Mouse (Mus musculus): ENCODE data around the gene Ncoa3. TPM values are rescaled to one million over a fixed set of nuclear protein-coding genes. Genes with fewer than 3 reads are reported as not detected.

The Ncoa3 gene
- total RNA-seq, 2 experiments from 2014 or later: 29.7 to 34.3 TPM

DNA sequence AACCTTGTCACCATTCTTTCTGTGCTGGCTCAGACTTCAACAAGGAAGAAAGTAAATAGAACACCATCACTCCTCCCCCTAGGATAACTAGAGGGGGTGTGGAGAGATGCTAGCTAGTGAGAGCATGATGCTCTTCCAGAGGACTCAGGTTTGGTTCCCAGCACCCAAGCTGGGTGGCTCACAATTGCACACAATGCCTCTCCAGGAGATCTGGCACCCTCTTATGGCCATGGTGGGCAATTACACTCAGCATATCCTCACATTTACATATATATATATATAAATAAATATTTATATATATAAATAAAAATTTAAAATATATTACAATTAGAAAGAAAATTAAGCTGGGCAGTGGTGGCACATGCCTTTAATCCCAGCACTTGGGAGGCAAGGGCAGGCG is 104.4 kb downstream of the Ncoa3 start:
- DNase-seq (ENCODE audit: extremely low spot score in 1 of 2, low spot score in 1 of 2): no peak

DNA sequence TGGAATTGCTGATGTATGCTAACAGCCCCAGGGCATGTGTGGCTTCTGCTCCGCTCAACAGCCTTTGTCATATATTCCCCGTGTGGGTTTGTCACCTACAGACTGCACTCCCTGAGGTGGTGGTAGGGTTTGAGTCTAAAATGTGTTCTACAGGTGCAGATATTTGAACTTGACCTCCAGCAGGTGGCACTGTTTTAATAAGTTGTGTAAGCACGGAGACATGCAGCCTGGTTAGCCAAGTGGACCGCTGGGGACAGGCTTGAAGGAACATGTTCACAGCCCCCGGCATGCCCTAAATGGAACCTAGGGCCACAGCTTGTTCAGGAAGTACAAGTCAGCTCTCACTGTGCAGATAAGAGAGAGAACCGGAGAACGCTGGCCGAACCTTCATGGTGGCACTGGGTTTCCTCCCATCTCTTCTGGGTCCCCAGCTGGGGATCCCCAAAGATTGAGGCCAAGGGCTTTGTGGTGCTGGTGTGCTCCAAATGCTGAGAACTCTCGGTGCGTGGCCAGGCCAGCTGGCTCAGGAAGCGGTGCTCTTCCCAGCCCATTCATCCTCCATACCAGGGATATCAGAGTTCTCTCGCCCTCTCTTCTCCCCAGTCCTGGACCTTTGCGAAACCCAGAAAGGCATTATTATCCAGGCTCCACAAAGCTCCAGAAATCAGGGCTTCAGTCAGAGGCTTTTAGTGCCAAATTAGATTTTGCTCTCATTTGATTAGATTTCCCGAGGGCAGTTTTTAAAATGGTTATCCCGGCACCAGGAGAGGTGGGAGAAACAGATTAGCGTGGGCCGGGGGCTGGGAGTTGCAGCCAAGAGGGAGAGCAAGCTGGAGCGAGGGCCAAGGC is 105.2 kb downstream of the Ncoa3 start:
- DNase-seq (ENCODE audit: extremely low spot score in 1 of 2, low spot score in 1 of 2): no peak

DNA sequence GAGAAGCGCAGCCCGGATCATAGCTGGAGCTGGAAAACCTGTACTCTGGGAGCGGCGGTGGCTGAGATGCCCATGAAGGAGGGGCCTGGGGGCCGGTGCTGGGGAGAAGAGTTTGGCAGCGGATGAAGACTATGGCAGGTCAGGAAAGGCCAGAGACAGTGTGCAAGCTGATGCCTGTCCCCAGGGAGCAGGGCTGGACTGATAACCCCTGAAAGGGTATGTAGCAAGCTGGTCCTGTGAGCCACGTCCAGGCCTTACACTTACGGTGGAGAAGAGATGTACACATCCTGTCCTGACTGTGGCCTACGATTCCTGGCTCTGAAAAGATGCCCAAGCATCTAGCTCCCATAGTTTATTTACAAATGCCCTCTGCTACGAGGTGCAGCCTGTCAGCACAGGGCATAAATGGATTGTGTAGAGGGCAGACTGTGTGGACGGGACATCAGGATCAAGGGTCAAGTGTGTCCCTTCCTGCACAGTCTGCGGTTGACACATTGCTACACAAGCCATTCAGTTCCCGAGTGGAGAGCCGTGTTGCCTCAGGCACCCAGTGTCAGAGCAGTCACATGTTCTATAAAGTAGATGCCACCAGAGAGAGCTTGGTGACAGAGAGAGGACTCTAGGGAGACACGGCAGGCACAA is 106.0 kb downstream of the Ncoa3 start:
- DNase-seq (ENCODE audit: extremely low spot score in 1 of 2, low spot score in 1 of 2): no peak

DNA sequence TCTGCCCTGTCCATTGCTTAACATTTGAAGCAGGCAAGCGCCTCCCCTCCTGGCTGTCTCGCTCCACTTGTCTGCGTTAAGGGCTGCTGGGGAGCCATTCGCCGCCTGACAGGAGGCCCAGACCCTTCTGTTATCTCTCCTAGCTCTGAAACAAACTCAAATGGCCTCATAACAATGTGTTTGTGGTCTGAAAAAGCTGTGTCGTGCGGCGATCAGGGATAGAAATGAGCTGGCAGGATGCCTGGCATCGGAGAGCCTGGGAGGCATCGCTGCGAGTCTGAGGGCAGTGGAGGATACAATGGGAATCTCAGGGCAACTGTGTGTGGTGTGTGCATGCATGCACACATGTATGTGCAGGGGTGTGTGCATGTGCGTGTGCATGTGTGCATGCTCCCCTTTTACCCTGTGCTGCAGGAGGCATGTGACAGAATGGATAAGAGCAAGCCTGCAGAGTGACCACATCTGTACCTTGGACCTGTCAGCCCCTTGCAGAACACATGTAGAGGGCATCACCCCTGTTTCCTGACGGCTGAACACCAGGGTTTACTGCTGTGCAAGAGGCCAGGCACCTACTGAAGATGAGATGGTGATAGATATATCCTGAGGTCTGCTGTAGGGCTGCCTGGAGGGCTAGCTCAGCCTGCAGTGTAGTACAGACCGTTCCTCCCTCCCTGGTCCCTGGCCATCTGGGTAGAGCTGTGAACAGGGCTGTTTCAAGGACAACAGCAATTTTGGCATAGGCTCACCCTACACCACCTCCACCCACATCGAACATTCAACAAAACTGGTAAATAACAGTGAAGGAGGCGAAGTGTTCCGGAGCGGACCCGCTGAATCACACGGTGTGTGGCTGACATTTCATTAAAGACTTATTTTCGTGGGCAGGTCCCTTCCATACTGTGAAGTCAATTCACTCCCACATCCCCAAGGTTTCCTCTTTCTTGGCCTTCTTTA is 108.2 kb downstream of the Ncoa3 start:
- no peak for DNase-seq (ENCODE audit: extremely low spot score in 1 of 2, low spot score in 1 of 2)

DNA sequence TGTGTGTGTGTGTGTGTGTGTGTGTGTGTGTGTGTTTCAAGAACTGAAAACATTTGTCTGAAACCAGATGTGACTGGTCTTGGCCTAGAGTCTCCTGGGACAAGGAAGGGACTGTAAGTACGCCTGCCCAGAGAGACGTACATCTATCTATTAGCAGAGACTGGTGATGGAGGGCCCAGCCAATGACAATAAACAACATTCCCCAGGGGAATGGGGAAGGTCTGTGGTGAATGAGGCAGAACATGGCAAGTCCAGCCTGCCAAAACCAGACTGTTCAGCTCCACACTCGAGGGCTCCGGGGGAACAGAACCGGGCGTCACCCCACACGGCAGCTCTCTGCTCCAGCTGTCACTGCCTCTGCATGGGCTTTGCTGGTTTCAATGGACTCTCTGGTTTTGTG is 110.5 kb downstream of the Ncoa3 start:
- no peak for DNase-seq (ENCODE audit: extremely low spot score in 1 of 2, low spot score in 1 of 2)

DNA sequence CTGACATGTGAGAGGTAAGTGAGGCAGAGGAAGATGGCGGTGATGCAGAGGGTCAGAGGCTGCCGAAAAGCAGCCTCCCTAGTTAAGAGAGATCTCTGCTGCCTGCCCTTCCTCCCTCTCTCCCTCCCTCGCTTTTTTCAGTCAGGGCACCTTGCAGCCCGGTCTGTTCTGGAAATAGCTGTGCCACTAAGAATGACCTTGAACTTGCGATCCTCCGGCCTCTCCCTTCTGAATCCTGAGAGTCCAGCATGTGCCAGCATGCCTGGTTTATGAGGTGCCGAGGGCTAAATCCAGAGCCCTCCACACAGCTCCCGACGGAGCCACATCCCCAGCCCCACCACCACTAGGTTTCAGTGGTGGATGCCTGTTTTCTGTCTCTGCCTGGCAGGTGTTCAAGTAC is 113.5 kb downstream of the Ncoa3 start:
- no peak for DNase-seq (ENCODE audit: extremely low spot score in 1 of 2, low spot score in 1 of 2)

DNA sequence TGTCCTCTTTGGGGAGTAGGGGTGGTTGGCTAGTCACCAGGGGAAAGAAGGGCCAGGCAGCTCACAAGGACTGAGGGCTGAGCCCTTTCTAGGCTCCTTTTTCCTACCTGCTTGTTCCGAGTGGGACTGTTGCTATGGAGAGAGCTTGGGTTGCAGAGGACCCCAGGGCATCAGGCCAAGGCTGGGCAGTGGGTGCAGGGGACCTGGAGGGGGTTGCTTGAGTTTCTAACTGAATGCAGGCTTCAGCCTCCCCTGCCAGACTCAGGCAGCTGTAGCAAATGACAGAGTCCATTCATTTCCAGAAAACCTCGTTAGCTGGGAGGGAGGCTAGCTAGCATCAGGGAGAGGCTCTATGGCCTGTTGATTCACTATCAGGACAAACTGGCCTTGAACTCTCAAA is 114.2 kb downstream of the Ncoa3 start:
- DNase-seq (ENCODE audit: extremely low spot score in 1 of 2, low spot score in 1 of 2): peak in 1 of 2 experiments; percentile 32

DNA sequence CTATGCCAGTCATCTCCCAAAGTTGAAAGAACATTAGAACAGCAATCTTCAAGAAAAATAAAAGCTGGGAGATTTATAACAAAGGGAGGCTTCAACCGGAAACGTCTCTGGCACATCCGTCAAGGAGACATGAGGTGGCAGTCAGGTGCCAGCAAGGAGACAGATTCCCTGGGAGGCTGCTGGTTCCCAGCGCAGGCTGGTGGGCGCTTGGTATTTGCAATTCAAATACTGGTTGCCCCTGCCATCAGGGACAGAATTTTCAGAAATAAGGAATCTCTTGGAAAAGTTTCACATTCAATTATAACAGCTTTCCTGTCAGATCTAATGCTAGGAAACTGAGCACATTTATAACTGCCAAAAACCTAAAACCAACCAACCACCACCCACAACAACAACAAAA is 115.5 kb downstream of the Ncoa3 start:
- DNase-seq (ENCODE audit: extremely low spot score in 1 of 2, low spot score in 1 of 2): no peak

DNA sequence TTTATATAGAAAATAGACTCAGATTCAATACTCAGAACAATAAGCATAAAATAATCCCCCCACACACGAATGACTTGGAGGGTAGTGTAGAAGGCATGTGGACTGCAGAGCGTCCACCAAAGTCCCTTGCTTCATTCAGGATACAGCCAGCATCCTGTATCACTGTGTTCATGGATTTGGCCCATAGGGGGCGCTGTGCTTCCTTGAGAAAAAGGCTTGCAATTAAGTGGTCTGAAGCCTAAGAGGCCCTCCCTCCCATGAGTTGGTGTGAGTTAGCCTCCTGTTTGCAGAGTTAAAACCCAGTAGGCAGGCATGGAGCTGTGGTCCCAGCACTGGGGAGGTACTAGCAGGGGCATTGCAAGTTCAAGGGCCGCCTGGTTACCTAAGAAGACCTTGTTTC is 115.9 kb downstream of the Ncoa3 start:
- DNase-seq (ENCODE audit: extremely low spot score in 1 of 2, low spot score in 1 of 2): peak; percentile 77 to 95

DNA sequence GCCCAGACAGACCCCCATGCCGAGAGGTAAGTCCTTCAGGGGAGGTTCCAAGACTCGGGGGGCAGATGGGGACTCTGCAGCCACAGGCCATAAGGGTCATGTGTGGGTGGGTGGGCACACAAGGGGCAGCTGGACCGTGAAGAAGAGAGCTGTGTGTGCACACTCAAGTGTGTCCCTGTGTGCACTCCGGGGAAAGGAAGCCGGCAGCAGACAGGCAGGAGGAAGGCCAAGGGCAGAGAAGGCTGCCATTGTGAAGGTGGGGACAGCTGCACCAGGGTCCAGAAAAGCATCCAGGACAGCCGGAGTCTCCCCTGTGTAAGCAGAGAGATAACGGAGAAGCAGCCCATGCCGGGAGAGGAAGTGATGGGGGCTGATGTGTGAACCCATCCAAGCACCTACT is 118.3 kb downstream of the Ncoa3 start:
- no peak for DNase-seq (ENCODE audit: extremely low spot score in 1 of 2, low spot score in 1 of 2)

DNA sequence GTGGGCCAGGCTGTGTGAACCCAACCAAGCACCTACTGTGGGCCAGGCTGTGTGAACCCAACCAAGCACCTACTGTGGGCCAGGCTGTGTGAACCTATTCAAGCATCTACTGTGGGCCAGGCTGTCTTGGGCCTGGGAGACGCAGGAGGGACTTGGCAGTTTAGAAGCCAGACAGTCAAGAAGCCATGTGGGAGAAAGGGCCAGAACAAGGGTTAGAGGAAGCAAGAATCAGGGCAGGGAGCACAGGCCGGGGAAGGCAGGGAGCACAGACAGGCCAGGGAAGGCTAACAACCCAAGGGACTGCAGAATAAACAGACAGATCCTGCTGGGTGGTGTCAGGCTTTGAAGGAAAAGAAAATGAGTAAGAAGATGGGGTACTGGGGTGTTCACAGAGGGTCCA is 118.8 kb downstream of the Ncoa3 start:
- DNase-seq (ENCODE audit: extremely low spot score in 1 of 2, low spot score in 1 of 2): no peak

DNA sequence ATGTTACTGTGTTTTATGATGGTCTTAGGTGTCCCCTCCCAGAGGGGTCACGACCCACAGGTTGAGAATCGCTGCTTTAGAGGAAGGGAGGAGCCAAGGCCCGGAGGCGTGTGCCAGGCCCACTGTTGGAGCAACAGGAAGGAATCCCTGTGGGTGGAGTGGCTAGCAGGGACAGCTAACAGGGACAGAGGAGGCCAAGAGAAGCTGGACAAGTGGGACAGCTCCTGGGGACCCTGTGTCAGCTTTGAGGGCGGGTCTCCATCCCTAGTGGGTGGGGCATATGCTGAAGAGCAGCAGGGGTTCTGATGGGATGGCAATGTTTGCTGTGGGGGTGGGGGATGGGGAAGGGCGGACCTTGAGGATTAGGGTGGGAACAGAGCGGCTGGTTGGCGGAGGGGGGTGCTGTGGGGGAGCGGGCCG is 119.4 kb downstream of the Ncoa3 start:
- no peak for DNase-seq (ENCODE audit: extremely low spot score in 1 of 2, low spot score in 1 of 2)

DNA sequence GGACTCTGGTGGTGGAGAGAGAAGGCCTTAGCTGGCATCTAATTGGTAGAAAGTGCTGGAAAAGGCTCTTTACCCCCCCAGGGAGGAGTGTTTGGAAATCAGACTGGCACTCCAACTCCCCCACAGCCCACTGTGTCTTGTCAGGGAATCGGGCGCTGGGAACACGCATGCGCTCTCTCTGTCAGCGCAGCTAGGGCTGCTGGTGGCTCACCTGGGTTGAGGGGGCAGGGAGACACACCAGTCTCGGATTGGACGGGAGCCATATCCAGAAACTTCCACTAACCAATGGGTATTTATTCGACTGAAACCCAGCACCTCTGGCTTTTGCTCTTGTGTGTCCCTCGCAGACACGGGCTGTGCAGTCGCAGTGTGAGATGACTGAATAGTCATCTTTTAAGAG is 120.5 kb downstream of the Ncoa3 start:
- no peak for DNase-seq (ENCODE audit: extremely low spot score in 1 of 2, low spot score in 1 of 2)

DNA sequence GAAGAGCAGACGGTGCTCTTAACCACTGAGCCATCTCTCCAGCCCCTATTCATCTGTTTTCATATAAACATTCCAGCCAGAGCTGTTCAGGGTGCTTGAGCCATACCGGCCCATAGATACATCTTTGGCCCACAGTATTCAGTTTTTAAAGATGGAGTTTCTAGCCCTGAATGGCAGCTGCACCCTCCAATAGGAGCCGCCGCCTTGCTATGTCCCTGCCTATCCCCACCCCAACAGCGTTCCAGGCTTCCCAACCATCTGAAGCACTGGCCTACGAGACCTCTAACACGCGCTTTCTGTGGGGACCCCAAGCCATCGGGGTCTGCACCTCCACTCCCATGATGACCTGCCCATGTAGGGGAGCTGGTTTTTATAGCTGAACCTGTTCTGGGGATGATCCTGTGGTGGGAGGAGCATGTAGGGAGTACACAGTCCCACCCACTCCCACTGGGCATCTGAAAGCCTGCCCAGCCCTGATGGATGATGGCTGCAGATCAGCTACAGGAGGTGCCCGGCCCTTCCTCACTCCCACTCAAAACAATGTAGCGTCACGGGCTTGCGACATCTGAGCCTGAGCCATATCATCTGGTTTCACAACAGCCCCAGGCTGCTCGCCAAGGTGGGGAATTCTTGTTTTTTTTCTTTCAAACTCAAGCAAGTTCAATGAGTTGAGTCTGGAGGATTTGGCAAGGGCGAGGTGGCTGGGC is 123.3 kb downstream of the Ncoa3 start:
- DNase-seq (ENCODE audit: extremely low spot score in 1 of 2, low spot score in 1 of 2): no peak

DNA sequence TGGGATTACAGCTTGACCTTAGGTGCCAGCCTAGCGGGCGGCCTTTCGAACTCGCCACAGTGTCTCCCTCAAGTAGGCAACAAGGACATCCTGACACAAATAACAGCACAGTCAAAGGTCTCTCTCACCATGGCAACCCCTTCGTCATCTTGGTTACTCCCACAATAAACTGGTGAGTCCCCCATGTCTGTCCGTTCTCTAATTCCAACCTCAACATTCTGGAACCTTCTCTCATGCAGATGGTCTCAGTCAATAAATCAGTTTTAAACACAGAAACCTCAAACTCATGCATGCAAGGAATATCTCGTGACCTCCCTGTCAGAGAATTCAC is 123.8 kb downstream of the Ncoa3 start:
- no peak for DNase-seq (ENCODE audit: extremely low spot score in 1 of 2, low spot score in 1 of 2)

DNA sequence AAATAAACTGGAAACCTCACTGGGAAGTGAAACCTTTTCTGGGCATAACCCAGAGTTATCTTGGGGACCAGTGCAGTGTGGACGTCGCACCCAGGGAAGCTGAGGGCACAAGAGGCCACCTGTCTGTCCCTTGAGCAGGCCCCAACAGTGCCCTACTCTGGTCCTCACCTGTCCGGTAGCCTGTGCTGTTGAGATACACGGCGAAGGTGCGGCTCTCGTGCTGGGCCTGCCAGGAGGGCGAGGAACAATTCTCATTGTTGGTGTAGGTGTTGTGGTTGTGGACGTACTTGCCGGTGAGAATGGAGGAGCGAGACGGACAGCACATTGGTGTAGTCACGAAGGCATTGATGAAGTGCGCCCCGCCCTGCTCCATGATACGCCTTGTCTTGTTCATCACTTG is 124.3 kb downstream of the Ncoa3 start:
- no peak for DNase-seq (ENCODE audit: extremely low spot score in 1 of 2, low spot score in 1 of 2)

DNA sequence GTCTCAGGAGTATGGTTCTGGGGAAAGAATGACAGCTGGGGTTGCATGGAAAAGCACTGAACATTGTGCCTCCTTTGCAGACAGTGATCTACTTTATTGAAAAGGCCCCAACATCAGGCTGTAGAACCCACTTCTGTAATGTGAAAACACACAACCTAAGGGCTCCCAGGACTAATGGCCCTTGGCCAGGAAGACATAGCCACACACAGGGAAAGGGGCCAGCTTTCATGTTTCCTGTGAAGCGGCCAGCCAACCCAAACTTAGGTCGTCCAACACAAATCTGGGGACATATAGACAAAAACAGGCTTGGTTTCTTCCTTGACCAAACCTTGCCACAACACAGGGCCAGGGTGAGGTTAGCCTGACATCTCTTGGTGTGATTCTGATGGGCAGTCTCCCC is 127.6 kb downstream of the Ncoa3 start:
- no peak for DNase-seq (ENCODE audit: extremely low spot score in 1 of 2, low spot score in 1 of 2)

DNA sequence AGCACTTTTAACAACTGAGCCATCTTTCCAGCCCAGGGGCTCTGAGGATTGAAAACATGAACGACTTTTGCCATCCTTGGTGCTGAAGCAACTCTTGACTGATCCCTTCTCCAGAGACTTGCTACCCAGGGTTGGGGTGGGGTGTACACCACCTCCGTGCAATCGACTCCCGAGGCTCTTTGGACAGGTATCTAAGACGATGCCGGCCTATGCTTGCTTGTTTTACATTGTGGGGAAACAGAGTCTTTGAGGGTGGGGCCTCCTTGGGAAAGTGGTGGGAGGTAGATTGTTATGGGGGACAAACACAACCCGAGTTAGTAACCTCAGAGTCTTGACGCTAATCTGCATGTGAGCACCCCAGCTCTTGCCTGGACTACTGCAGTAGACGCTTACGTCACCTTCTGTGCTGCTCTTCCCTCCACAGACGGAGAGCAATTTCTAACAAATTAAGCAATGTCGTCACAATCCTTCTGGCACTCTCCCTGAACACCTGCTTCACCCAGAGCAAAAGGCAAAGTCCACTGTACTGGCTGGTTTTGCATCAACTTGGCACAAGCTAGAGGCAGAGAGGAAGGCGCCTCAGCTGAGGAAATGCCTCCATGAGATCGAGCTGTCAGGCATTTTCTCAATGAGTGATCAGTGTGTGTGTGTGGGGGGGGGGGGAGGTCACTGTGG is 129.4 kb downstream of the Ncoa3 start:
- no peak for DNase-seq (ENCODE audit: extremely low spot score in 1 of 2, low spot score in 1 of 2)

DNA sequence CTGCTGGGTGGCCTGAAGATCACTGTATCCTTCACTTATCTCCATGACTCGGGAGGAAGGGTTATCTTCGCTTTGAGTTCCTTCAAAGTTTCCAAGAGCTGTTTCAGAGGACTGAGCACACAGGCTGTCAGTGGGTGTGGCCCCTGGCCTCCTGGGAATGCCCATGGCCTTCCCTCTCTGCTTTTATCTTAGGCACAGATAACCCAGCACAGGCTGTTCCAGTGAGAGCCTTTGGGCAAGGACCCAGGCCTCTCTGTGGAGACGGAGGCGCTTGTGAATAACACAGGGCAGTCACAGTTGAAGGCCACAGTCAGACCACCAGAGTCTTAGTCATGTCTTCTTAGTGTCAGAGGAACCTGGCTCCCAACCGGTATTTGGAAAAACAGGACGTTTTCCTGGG is 130.3 kb downstream of the Ncoa3 start:
- no peak for DNase-seq (ENCODE audit: extremely low spot score in 1 of 2, low spot score in 1 of 2)

Measured in layer of hippocampus, postnatal 25 days (tissue).